Mouse (Mus musculus) T-helper 1 cell (primary cell): ENCODE measurements around the gene Ccdc54.

ENCODE experiments used
- in situ Hi-C: fragments of 300-600 bp; cut with MboI, MseI; formaldehyde crosslinking; loops from one replicate; pipeline ENCODE4 v1.15.1; 2025; ENCODE audit warnings: high pct_unique_total_duplicates

The Ccdc54 gene

GRCm38 (mm10) chr16:50591054-50591453 lies at the start of gene Ccdc54:
TSS of gene Ccdc54 (minus strand) at chr16:50591154.
- in situ Hi-C loops: no loop called here

DNA sequence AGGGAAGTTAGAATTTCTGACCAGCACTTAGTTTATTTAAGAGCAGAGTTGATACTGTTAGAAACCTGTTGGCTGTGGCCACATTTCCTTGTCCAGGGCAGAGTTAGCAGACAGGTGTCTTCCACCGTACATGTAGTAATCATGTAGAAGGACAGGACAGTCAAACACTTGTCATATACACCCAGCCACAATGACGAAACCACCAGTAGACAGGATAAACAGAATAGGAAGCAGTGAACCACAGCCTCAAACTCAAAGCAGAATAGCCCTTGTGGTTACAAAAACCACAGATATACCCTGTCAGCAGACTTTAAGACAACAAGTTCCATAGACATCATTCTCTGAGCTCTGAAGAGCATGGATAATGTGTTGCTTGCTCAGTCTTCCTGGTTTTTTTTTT lies 41.6 kb upstream of the Ccdc54 start:
- in situ Hi-C loops: no loop called here

GRCm38 (mm10) chr16:50615569-50615968 lies 24.6 kb upstream of the Ccdc54 start:
- in situ Hi-C loops: loop anchor here (10.0 kb wide), 1 partner anchor 491 kb away; no protein-coding TSS in a partner anchor

DNA sequence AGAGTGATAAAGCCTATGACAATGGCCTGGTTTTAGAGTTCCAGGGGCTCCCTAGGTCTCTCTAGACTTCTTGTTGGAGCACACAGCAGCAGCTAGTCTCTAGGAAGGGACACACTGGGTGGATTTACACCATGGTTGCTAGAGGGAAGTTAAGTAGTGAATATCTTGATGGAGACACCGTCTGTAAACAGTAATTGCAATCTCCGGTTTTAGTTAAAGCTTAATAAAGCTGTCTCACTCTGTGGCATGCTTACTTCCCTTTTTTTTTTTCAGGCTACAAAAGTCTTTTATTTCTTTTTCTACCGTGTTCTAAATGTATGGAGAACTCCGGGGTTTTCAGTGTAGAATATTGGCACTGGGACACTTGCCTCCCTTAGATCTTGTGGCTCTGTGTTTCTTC lies 22.0 kb upstream of the Ccdc54 start:
- in situ Hi-C loops: loop anchor here (10.0 kb wide), 1 partner anchor 488 kb away; no protein-coding TSS in a partner anchor

- in situ Hi-C loops: loop anchor here (10.0 kb wide), 1 partner anchor 486 kb away; no protein-coding TSS in a partner anchor
Measured at GRCm38 (mm10) chr16:50610580-50610979, 19.6 kb upstream of the Ccdc54 start.

- in situ Hi-C loops: no loop called here
Measured at GRCm38 (mm10) chr16:50607776-50608562, 17.0 kb upstream of the Ccdc54 start.

DNA sequence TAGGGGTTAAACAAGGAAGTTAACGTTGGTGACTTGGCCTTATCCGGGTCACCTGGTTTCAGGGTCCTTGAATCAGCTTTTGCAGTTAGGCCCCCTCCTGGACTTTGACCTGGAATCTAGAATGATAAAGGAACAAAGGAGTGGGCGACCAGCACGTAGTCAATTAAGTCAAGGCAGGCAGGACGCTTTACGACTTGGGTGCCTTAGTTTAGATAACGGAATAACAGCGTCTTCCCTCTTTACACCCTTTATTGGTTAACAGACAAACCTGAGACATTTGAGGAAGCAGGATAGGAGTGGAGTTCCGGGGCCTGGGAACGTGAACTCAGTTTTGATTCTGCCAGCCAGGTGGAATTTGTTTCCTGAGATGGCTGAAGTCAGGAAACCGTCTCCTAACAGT lies 13.9 kb upstream of the Ccdc54 start:
- in situ Hi-C loops: no loop called here

GRCm38 (mm10) chr16:50601947-50602346 lies 11.0 kb upstream of the Ccdc54 start:
- in situ Hi-C loops: no loop called here

- in situ Hi-C loops: no loop called here
Measured at GRCm38 (mm10) chr16:50600665-50601064, 9.7 kb upstream of the Ccdc54 start.

GRCm38 (mm10) chr16:50596679-50597078 lies 5.7 kb upstream of the Ccdc54 start:
- in situ Hi-C loops: no loop called here

DNA sequence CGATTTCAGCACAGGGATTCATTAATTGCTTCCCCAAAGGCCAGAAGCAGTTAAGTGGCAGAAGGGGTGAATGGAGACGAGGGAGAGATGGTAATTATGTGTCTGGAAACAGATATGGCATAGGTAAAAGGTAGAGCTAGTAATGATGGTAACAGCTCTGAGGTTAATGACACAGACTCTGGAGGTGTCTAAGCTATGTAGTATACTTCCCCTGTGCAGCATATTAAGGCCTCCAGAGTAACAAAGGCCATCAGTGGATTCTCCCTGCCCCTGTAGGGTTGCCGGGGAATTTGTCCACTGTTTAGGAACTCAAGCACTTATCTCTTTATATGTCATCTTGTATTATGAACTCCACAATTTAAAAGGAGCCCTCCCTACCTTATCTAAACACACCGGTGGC lies 5.2 kb upstream of the Ccdc54 start:
- in situ Hi-C loops: no loop called here

DNA sequence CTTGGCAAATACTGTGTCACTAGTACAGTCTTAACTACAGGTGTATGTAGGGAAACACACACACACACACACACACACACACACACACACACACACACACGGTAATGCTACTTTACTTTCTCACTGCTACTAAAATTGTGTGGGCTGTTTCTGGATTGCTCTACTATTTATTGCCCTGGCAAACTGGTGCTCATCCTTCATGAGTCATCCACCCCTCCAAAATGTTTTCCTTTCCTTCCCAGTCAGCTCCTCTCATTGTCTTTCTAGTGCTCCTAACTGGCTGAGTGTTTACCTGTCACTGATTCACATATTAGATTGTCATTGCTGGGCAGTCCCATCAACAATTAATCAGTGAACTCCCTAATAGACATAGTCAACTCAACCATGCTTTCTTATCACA lies 3.9 kb upstream of the Ccdc54 start:
- in situ Hi-C loops: no loop called here

GRCm38 (mm10) chr16:50593361-50593760 lies 2.4 kb upstream of the Ccdc54 start:
- in situ Hi-C loops: no loop called here

GRCm38 (mm10) chr16:50589574-50590151 lies 1.3 kb downstream of the Ccdc54 start:
- in situ Hi-C loops: no loop called here

GRCm38 (mm10) chr16:50588191-50588590 lies 2.8 kb downstream of the Ccdc54 start:
- in situ Hi-C loops: no loop called here

DNA sequence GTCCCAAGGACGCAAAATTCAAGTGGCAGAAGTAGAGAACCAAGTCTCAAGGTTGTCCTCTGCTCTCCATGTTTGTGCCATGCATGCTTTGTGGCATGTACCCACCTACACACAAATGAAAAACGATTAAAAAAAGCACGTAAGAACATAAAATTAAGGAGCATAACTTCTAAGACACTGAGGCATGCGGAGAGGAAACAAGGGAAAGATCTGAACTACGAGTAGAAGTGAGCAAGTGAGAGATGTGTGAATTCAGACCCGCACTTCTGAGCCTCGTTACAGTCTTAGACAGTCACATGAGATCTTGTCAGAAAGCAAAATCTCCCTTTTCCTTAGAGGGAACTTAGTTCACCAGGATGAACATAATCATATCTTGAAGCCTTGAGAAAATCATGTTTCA lies 3.8 kb downstream of the Ccdc54 start:
- in situ Hi-C loops: no loop called here

DNA sequence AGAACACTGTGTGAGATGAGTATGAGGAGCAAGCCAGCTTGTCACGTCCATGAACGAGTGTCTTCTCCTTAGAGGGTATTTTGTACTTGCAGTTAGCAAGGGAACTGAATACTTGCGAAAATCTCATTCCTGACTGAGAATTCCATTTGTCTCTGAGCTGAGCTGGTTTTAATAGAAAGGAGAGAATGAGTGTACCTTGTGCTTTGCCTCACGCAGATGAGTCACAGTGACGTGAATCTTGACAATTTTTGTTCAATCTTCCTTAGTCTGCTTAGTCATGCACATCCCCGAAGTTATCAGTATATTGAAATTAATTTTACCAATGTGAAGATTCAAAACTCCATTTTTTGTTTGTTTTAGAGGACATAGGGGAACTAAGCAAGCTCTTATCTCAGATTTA lies 12.6 kb downstream of the Ccdc54 start:
- in situ Hi-C loops: no loop called here

DNA sequence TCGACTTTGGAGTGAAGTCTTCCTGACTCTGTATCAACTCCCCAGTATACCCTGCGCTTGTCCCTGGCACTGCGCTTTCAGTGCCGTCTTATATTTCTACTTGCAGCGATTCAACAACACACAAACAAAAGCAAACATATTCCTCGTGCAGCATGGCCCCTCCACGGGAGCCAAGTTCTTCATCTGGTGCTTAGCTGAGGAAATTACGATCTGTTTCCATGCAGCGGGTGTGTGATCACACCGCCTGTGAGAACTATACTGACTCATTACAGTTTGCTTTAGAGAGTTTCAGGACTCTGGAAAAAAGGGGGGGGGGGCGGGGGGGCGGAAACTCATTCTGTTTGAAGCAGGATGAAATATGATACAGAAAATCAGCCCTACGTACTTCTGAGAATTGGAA lies 18.4 kb downstream of the Ccdc54 start:
- in situ Hi-C loops: no loop called here

- in situ Hi-C loops: no loop called here
Measured at GRCm38 (mm10) chr16:50559163-50559771, 31.7 kb downstream of the Ccdc54 start.

DNA sequence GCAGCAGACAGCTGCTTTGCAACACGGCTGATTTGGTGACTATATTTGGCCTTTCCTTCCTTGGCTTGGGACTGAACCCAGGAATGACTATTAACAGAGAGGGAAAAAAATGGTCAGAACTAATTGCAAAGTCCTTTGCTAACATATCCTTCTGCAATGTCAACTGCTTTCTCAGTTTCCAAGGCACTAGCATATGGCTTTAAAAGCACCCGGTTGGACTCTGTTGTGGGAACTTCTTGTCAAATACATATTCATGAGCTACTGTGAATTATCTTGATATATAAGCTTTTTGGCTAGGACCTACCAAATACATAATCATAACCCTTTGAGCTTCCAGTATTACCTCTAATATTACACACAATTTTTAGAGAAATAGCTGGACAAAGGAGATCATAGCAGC lies 37.1 kb downstream of the Ccdc54 start:
- in situ Hi-C loops: no loop called here

GRCm38 (mm10) chr16:50551871-50552528 lies 39.0 kb downstream of the Ccdc54 start:
- in situ Hi-C loops: no loop called here

DNA sequence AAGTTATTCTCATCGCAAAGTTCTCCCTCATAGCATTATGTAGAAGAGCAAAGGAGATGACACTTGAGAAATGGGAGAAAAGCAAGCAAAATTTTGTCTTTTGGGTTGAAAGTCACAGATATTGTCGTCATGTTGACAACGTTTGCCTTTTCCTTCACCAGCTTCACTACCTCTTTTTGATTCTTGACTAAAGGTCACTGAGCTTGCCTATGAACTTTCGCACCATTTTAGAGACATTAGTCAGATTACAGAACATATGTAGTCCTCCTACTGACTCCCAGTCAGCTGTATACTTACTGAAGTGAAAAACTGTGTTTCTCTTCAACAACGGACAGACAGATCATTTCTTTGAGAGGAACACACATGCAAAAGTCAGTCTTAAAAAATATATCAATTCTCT lies 40.0 kb downstream of the Ccdc54 start:
- in situ Hi-C loops: no loop called here
